Mouse (Mus musculus) CH12.LX (cell line): ENCODE measurements around the gene Slc26a3.
A peak's percentile ranks its signal among the peaks of the same experiment; 100 is the strongest.

Source experiments
- CTCF ChIP-seq, 2 experiments: IDR thresholded peaks in 1 of 2; conservative IDR thresholded peaks in 1 of 2; 2 replicates each; pipeline ENCODE4 v1.5.1; 2011 to 2012; ENCODE audit warnings: low read depth in 2 of 2, low read length in 2 of 2, improper control_type of control experiment in 1 of 2, inconsistent platforms in 1 of 2, mild to moderate bottlenecking in 1 of 2, moderate library complexity in 1 of 2
- JUN ChIP-seq: IDR thresholded peaks from 2 replicates; pipeline ENCODE4 v1.6.1; 2011; ENCODE audit warnings: low read depth, mild to moderate bottlenecking, low read length, improper control_type of control experiment, moderate library complexity; ENCODE audit not compliant: insufficient read depth
- MEF2A ChIP-seq: IDR thresholded peaks from 2 replicates; pipeline ENCODE4 v1.6.1; 2014; ENCODE audit warnings: low read depth, mild to moderate bottlenecking, inconsistent platforms, low read length, improper control_type of control experiment, borderline replicate concordance

DNA sequence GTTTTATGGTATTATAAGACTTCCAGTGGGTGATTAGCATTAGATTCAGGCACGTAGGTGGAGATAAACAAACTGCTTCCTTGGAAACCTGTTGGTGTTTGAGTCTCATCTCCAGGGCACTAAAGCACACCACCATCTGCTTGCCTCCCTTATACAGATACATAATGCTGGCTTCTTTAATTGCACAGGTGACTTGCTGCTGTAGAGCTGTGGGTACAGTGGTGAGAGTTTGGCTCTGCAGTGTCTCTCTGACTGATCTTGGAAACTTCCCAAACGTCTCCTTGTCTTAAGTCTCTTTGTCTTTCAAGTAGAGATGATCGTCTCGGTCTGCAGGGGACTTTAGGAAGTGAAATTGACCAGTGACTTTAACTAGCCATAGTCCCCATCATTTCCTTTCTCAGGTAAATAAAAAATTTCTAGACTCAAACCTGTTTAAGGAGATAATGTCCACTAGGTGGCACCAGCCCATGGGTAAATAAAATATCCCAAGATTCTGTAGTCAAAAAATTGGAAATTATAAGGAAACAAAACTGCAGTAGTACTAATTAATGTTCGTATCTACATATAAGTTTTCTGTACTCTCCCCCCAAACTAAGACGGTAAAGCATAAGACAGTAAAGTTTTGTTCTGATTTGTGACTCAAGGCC is 117.2 kb downstream of the Slc26a3 start:
- TF ChIP-seq MEF2A (no peak), CTCF (conservative IDR thresholded peaks at IDR 0.05 in 1 of 2, IDR thresholded peaks at IDR 0.05 in 1 of 2; ENCODE audit: low read depth in 2 of 2, low read length in 2 of 2) (peak in 1 of 2 experiments; percentile 76; a peak in 2 of 4 replicates), JUN (no peak)
